Mouse (Mus musculus) olfactory bulb, adult 2 months (tissue): ENCODE data around the gene Srsf3. TPM values are rescaled to one million over a fixed set of nuclear protein-coding genes. Genes with fewer than 3 reads are reported as not detected.

Experiments
- H3K27ac ChIP-seq: fragments of 200-500 bp; 2 replicates; pipeline ENCODE4 v1.5.1; 2012; ENCODE audit warnings: low read depth, low read length; ENCODE audit not compliant: insufficient read depth
- H3K4me1 ChIP-seq: fragments of 200-500 bp; 2 replicates; pipeline ENCODE4 v1.6.1; 2012; ENCODE audit warnings: low read length; ENCODE audit not compliant: control insufficient read depth, insufficient read depth
- H3K4me3 ChIP-seq: fragments of 200-500 bp; 2 replicates; pipeline ENCODE4 v1.5.1; 2012; ENCODE audit warnings: mild to moderate bottlenecking, low read depth, low read length, moderate library complexity; ENCODE audit not compliant: insufficient read depth
- CTCF ChIP-seq: fragments of 200-500 bp; IDR thresholded peaks from 2 replicates; pipeline ENCODE4 v1.5.1; 2012; ENCODE audit warnings: low read depth, mild to moderate bottlenecking, low read length, moderate library complexity; ENCODE audit not compliant: insufficient read depth
- POLR2A ChIP-seq: fragments of 200-500 bp; IDR thresholded peaks from 2 replicates; pipeline ENCODE4 v1.6.1; 2012; ENCODE audit warnings: mild to moderate bottlenecking, low read depth, low read length, moderate library complexity; ENCODE audit not compliant: insufficient read depth
- WGBS: fragments of 180-500 bp; shearing (Covaris S2); methylation state at CpG from one replicate; pipeline ENCODE4 v1.1.7; 2018; 5-methylcytosine and 5-hydroxymethylcytosine counted together
- polyA plus RNA-seq: library from polyadenylated mRNA; stranded (reverse); fragments of >200 nt; gene quantifications from 2 replicates; pipeline ENCODE4 v1.2.4, GENCODE M21; 2012; ENCODE audit warnings: low replicate concordance; ENCODE audit not compliant: missing spikeins, insufficient read depth, insufficient read length

Gene Srsf3
- polyA plus RNA-seq, 1 experiment = 350 TPM

DNA sequence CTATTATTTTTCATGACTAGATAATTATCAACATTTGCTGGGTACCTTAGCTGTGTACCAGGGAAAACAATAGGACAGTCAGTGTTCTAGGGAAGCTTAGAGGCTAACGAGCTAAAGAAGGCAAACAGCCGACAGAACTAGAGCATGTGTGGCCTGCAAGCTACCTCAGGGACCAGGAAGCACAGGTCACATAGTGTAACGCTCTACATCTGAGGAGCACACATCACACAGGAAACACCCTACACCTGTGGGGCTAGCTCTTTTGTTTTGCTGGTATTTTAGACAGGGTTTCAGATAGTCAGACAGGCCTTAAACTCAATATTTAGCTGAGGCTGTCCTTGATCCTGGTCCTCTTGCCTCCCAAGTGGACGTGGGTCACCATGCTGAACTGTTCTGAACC is 37.8 kb upstream of the Srsf3 start:
- 89% methylated on average over 4 of the region's 4 CpGs for WGBS
- no peak overlapping the region for H3K27ac ChIP-seq
- TF ChIP-seq CTCF (no peak), POLR2A (no peak)
- no peak overlapping the region for H3K4me3 ChIP-seq
- H3K4me1 ChIP-seq = no peaks in the 10 kb centered on the region; the same call in 1 of the 2 replicates

DNA sequence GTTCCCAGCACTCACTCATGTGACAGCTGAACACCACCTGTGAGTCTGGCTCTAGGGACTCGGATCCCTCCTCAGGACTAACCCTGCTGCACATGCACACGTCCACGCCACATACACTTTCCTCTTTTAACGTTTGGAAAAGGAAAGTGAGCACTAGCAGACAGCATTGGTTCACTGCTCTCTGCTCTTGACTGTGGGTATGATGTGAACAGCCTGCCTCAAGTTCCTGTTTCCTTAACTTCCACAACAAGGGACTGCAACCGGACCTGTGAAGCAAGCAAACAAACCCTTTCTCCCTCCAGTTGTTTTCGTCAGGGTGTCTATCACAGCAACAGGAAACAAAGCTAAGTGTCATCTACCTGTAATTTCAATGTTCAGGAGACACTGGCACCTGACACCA is 32.0 kb upstream of the Srsf3 start:
- no peak overlapping the region for H3K4me3 ChIP-seq
- no peak overlapping the region for H3K27ac ChIP-seq
- H3K4me1 ChIP-seq = peaks cover 2% of the 10 kb centered on the region; the same call in 1 of the 2 replicates
- no peak for TF ChIP-seq POLR2A
- TF ChIP-seq CTCF = no peak
- 91% methylated on average over 6 of the region's 6 CpGs for WGBS

DNA sequence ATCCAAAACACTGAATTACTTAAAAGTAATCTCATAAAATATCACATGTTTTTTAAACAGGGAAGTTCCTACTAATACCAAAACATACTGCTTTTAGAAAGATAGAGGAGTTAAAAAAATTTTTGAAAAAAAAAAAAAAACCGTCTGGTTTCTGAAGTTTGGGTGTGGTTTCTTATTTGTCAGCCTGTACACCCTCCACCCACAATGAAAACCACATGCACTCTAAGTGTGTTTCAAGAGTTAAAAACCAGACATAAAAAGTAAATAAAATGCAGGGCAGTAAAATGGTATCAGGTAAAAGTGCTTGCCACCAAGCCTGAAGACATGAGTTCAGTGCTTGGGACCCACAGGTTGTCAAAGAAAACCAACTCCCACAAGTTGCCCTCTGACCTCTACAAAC is 28.7 kb upstream of the Srsf3 start:
- TF ChIP-seq POLR2A (no peak), CTCF (no peak)
- no peak overlapping the region for H3K27ac ChIP-seq
- 79% methylated on average over 1 of the region's 1 CpGs for WGBS
- peaks cover 7% of the 10 kb centered on the region for H3K4me1 ChIP-seq
- H3K4me3 ChIP-seq = no peak overlapping the region

DNA sequence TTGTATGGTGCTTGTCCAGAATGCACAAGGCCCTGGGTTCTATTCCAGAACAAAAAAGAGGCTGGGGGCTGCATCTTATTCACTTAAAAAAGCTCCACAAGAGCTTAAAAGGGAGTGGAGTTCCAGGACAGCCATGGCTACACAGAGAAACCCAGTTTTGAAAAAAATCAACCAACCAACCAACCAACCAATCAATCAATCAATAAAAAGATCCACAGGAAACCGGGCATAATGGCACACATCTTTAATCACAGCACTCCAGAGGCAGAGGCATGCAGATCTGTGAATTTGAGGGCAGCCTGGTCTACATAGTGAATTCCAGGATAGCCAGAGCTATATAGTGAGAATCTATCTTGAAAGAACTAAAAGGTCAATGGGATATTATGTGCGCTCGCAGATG is 27.4 kb upstream of the Srsf3 start:
- Histone ChIP-seq H3K27ac (no peak overlapping the region), H3K4me1 (peaks cover 7% of the 10 kb centered on the region), H3K4me3 (no peak overlapping the region)
- TF ChIP-seq POLR2A = no peak
- TF ChIP-seq CTCF = no peak
- WGBS = 93% methylated on average over 3 of the region's 3 CpGs

DNA sequence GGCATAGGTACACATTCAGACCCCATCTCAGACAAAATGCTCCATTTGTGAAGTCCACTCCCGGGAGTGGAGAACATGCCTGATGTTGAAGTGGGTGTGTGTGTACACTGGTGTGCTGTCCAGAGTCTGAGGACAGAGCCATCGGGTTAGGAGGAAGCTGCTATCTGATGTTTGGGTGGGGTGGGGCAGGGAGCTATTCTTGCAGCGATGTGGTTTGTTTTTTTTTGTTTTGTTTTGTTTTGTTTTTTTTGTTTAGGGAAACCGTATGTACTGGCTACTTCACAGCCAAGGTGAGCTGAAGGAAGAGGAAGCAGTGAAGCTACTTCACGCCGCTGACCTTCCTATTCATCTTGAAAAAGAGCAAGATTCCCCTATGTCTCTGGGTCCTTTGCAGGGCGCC is 25.6 kb upstream of the Srsf3 start:
- 5% methylated on average over 7 of the region's 7 CpGs for WGBS
- TF ChIP-seq POLR2A = no peak

DNA sequence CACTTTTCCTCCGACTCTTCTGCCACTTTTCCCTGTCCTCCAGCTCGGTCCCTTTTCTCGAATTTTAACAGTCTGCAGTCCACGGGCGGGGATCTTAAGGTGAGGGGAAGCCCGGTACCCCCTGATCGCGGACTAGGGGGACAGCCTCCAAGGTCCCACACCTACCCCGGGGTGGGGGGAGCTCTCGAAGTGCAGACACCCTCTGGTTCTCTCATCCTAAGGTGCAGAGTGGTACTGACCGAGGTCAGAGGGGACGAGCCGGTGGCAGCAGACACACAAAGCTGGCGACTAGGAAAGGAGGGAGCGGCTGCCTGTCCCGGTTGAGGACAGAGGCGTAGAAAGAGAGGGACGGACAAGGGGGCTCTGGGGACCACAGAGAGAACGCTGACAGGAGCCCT is 25.2 kb upstream of the Srsf3 start:
- WGBS = under 1% methylated on average over 19 of the region's 19 CpGs
- TF ChIP-seq CTCF (no peak), POLR2A (no peak)
- Histone ChIP-seq H3K27ac (peak overlapping the region; percentile 92), H3K4me1 (peaks cover 7% of the 10 kb centered on the region), H3K4me3 (peak overlapping the region; percentile 93)

More for the DNA sequence above, 25.6 kb upstream of the Srsf3 start:
- H3K27ac ChIP-seq = no peak overlapping the region
- peak overlapping the region; percentile 93 for H3K4me3 ChIP-seq
- peaks cover 7% of the 10 kb centered on the region for H3K4me1 ChIP-seq

DNA sequence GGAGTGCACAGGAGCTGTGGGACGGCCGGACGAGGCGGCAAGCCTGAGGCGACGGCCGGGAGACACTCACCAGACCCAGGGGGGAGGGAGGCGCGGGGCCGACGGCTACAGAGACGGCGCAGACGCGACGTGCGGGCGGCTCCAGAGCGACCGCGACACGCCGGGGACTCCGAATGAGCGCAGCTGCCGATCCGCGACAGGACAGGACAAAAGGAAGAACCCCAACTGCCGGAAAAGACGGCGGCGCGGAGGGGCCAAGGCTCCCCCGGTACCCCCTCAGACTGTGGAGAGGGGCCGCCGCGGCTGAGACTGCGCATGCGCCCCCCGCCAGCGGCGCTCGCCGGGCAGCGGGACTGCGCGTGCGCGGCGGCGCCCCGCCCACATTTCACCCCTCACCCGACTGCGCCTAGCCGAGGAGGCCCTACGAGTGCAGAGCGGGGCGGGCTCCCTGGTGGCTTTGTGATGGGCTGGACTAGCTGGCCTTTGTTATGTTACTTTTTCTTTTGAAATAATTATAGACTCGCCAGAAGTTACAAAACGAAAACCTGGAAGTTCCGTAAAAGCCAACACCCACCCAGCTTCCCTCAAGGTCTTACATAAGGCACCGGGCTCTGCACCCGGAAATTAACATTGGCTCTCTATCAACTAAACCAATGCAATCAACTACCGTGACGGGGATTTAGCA is 24.6 kb upstream of the Srsf3 start, which contains the start of gene Stk38:
Gene Stk38 (minus strand): TSS at position 355 of the 685 bp plus-strand sequence.
- under 1% methylated on average over 65 of the region's 65 CpGs for WGBS
- TF ChIP-seq POLR2A = peak; percentile 87
- TF ChIP-seq CTCF = no peak
- H3K4me1 ChIP-seq = peaks cover 7% of the 10 kb centered on the region
- peak within 1 kb of the TSS; percentile 93 for H3K4me3 ChIP-seq
- H3K27ac ChIP-seq = peak within 1 kb of the TSS; percentile 92

DNA sequence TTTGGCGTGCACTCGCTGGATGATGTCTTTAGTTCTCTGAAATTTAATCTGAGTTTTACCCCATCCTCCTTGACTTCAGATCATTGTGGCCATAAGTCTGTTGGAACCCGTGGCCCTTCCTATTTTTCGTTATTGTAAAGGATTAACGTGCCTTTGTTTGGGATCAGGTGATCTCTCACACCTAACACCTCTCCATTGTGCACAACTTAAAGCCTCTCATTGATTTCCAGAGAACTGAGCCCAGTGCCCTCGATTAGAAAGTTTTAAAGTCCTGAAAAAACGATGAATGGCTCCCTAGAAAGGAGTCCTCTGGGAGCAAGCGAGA is 24.1 kb upstream of the Srsf3 start:
- 10% methylated on average over 8 of the region's 8 CpGs for WGBS
- peak overlapping the region; percentile 59 for H3K27ac ChIP-seq

DNA sequence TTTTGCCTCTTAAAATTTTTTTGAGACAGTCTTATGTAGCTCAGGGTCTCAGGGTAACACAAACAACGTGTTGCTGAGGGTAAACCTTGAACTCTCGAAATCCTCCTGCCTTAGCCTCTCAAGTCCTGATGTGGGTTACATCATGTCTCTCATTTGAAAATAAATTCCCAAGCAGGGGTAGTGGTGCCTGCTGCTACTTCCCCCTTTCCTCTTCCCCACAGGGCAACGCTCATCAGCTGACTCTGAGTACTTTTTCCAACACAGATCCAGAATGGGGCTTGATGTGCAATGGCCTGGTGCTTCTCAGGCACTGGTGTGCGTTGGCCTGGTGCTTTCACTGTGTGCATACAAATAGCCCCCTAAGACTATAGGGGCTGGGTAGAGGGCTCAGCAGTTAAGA is 23.2 kb upstream of the Srsf3 start:
- no peak for TF ChIP-seq POLR2A
- no peak for TF ChIP-seq CTCF

More for the DNA sequence above, 24.1 kb upstream of the Srsf3 start:
- TF ChIP-seq POLR2A (no peak), CTCF (no peak)
- Histone ChIP-seq H3K4me1 (peaks cover 7% of the 10 kb centered on the region), H3K4me3 (peak overlapping the region; percentile 93)

More for the DNA sequence above, 23.2 kb upstream of the Srsf3 start:
- Histone ChIP-seq H3K4me3 (no peak overlapping the region), H3K27ac (no peak overlapping the region), H3K4me1 (peaks cover 7% of the 10 kb centered on the region)
- WGBS = 87% methylated on average over 4 of the region's 4 CpGs
